Mouse (Mus musculus) Patski (cell line): ENCODE results near the gene Tmem176a. TPM values are rescaled to one million over a fixed set of nuclear protein-coding genes. Genes with fewer than 3 reads are reported as not detected.

Source experiments
- ATAC-seq: fragments of 100-300 bp; one replicate; pipeline ENCODE4 v1.8.0; 2021
- CTCF ChIA-PET: fragments of 350-600 bp; sonication (Branson Sonifier 250); formaldehyde crosslinking; loops from one replicate; lab custom pipeline; 2022; ENCODE audit warnings: inconsistent platforms; lab: Charles Lee
- POLR2A ChIA-PET: fragments of 350-600 bp; sonication (Branson Sonifier 250); formaldehyde crosslinking; loops from one replicate; lab custom pipeline; 2022; ENCODE audit warnings: antibody characterized with exemption, inconsistent platforms; lab: Charles Lee
- DNase-seq: peaks from one replicate; pipeline ENCODE4 v3.0.0-alpha.2; 2011; ENCODE audit warnings: low read depth, low spot score
- H3K27me3 ChIP-seq: fragments of 371-371 bp; one replicate; pipeline ENCODE4 v1.5.1; 2021
- CTCF ChIP-seq: fragments of 100-300 bp; IDR thresholded peaks from one replicate; pipeline ENCODE4 v1.5.1; 2021
- in situ Hi-C: fragments of 300-500 bp; cut with MboI; formaldehyde crosslinking; loops from 3 replicates; pipeline ENCODE4 v1.11.1; 2018; ENCODE audit warnings: low pct_unique_long_range_greater_than_20kb, mixed read lengths
- polyA plus RNA-seq: library from polyadenylated mRNA; unstranded; gene quantifications from one replicate; pipeline ENCODE4 v1.2.3, GENCODE M21; 2021

Gene Tmem176a
- polyA plus RNA-seq, 1 experiment from 2014 or later, result 1,783 TPM

GRCm38 (mm10) chr6:48838321-48839080 is 2.2 kb upstream of the Tmem176a start:
- in situ Hi-C loops, result no loop called here
- TF ChIP-seq CTCF, result no peak
- ATAC-seq, result no peak
- DNase-seq, result no peak
- H3K27me3 ChIP-seq, result no peaks in the 10 kb centered on the region
- ChIA-PET POLR2A (interaction anchor here (1.0 to 1.7 kb wide), 6 partner anchors 8 to 494 kb away, joined by 3 to 7 read pairs (median 5); no protein-coding TSS in a partner anchor), CTCF (interaction anchor here (7.3 kb wide), 1 partner anchor 22 kb away, joined by 73 read pairs; no protein-coding TSS in a partner anchor)

DNA sequence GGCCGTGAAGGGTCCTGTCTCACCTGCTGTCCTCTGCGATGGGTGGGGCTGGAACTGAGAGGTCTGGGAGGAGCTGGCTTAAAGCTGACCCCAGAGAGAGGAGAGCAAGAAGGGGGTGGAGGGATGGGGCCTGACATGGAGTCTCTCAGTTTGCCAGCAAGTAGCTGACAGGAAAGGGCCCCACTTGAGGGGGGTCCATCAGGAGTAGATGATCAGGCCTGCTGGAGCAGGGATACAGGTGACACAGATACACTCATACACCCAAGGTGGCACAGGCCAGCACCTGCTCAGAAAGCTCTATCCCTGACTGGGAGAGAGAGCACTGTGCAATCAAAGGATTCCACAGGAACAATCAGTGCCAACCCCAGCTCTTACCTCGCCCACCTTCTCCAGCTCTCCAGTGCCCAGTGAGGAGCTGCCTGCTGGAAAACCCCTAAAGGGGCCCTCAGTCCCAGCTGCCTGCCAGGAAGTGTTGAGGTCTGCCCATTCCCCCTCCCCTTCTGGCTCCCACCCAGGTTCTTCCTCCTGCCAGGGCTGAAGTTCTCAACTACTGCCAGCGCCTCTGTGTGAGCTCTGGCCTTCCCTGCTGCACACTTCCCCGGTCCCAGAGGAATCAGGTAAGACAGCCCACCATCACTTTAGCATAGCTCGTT is 380 bp downstream of the Tmem176a start, which contains the start of gene Tmem176b:
Gene Tmem176b (minus strand): TSS at position 524 of the 653 bp plus-strand sequence.
- CTCF ChIA-PET, result interaction anchor here (0.8 to 7.3 kb wide), 18 partner anchors 10 to 196 kb away, joined by 3 to 73 read pairs (median 5); partner anchors contain the start of gene Gimap8
- POLR2A ChIA-PET, result interaction anchor here (0.9 to 5.4 kb wide), 14 partner anchors 9 to 195 kb away, joined by 3 to 34 read pairs (median 4); no protein-coding TSS in a partner anchor
- in situ Hi-C loops, result no loop called here
- no peak for TF ChIP-seq CTCF
- DNase-seq (peak; percentile 97), ATAC-seq (peak; percentile 69)
- no peaks in the 10 kb centered on the region for H3K27me3 ChIP-seq

DNA sequence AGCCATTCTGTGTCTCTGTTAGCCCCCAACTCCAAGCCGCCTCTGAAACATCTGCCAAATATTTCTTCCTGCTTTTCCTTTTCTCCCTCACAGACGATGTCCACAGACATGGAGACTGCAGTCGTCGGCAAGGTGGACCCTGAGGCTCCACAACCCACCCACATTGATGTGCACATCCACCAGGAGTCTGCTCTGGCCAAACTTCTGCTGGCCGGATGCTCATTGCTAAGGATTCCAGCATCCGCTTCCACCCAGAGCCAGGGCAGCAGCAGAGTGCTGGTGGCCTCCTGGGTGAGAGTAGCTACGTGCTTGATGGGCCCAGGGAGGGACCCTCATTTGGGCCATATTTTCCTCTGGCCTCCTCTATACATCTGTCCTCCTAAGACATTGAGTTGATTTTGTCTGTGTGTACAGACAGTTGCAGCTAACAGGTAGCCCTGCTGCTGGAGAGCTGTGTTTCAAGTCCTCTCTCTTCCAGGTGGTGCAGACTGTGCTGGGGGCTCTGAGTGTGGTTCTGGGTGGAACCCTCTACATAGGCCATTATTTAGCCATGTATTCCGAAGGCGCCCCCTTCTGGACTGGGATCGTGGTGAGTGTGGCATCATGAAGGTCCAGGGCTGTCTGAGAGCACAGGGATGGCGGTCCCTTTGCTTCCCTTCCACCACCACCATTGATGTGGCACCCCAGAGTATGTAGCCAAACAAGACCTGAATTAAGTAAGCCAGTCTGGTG is 1.6 kb downstream of the Tmem176a start:
- ChIA-PET POLR2A (interaction anchor here (1.1 to 5.4 kb wide), 7 partner anchors 12 to 197 kb away, joined by 3 to 34 read pairs (median 6); no protein-coding TSS in a partner anchor), CTCF (interaction anchor here (0.8 to 7.3 kb wide), 12 partner anchors 9 to 197 kb away, joined by 3 to 73 read pairs (median 6); partner anchors contain the start of gene Gimap8)
- no peaks in the 10 kb centered on the region for H3K27me3 ChIP-seq
- in situ Hi-C loops, result no loop called here
- TF ChIP-seq CTCF, result no peak
- DNase-seq (no peak), ATAC-seq (no peak)

DNA sequence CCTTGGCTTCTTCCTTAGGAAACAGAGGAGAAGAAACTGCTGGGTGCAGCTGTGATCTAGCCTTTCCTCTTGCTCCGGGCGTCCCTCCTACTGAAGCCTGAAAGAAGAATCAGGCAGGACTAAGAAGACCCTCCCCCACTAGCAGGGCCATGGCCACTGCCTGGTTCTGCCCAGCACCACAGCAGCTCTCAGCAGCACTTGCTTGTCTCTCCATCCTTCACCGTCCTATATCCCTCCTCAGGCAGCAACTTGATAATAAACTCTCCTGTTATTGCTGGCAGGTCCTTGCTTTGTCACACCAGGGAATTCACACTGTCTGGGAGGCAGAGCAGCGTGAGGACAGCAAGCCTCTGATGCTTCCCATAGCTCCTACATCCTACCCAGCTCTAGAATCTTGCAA is 4.4 kb downstream of the Tmem176a start:
- TF ChIP-seq CTCF, result no peak
- ATAC-seq, result no peak
- POLR2A ChIA-PET, result interaction anchor here (1.0 to 1.5 kb wide), 4 partner anchors 9 to 28 kb away, joined by 3 to 4 read pairs (median 4); no protein-coding TSS in a partner anchor
- no peaks in the 10 kb centered on the region for H3K27me3 ChIP-seq
- DNase-seq, result no peak
- in situ Hi-C loops, result no loop called here
- CTCF ChIA-PET, result interaction anchor here (0.9 to 1.3 kb wide), 2 partner anchors 9 to 10 kb away, joined by 3 read pairs; no protein-coding TSS in a partner anchor

- DNase-seq (no peak), ATAC-seq (no peak)
- no peak for TF ChIP-seq CTCF
- CTCF ChIA-PET, result interaction anchor here (2.3 kb wide), 1 partner anchor 10 kb away, joined by 8 read pairs; no protein-coding TSS in a partner anchor
- no peaks in the 10 kb centered on the region for H3K27me3 ChIP-seq
- POLR2A ChIA-PET, result interaction anchor here (0.9 kb wide), 1 partner anchor 222 kb away, joined by 3 read pairs; no protein-coding TSS in a partner anchor
- in situ Hi-C loops, result no loop called here
Observed at GRCm38 (mm10) chr6:48851820-48852491, 11.2 kb downstream of the Tmem176a start.

GRCm38 (mm10) chr6:48854155-48854554 is 13.4 kb downstream of the Tmem176a start:
- in situ Hi-C loops, result no loop called here
- POLR2A ChIA-PET, result interaction anchor here (1.0 to 1.3 kb wide), 2 partner anchors 10 to 13 kb away, joined by 3 to 4 read pairs; partner anchors contain the start of genes Tmem176a and Tmem176b
- no peaks in the 10 kb centered on the region for H3K27me3 ChIP-seq
- ATAC-seq (no peak), DNase-seq (no peak)
- CTCF ChIA-PET, result interaction anchor here (1.1 to 12.0 kb wide), 7 partner anchors 9 to 212 kb away, joined by 3 to 124 read pairs (median 3); partner anchors contain the start of genes Gimap8, Tmem176a and Tmem176b
- peak; percentile 48 for TF ChIP-seq CTCF

DNA sequence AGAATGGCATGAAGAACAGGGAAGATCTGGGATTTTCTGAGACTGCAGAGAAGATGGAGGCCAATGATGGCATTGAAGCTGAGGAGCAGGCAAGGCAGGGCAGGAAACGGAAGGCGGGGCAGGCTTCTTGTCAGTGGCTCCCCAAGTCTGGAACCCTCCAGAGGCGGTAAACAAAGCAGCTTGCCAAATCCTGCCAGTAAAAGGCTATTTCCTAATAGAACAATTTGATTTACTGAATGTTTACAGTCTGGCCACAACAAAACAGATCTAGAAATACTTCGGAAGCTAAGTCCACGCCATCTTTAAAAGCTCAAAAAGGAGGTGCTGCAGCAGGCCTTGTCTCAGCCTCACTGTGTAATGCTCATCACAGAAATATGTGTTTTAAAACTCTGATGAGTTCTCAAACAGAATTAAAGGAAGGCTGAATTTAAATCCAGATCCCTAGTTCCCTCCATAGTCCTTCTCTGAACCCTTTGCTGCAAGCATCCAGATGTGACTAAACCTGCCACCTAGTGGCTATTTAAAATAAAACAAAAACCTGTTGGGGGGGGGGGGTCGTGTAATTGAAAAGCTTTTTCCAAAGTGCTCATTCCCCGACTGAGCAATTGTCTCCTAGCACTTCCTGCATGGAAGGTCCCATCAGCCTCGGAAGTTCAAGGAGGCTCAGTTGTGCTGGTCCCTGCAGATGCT is 17.0 kb downstream of the Tmem176a start:
- no peaks in the 10 kb centered on the region for H3K27me3 ChIP-seq
- ChIA-PET POLR2A (interaction anchor here (1.0 to 2.1 kb wide), 6 partner anchors 13 to 100 kb away, joined by 3 to 6 read pairs (median 4); partner anchors contain the start of gene Tmem176b), CTCF (interaction anchor here (0.8 to 12.0 kb wide), 11 partner anchors 9 to 316 kb away, joined by 3 to 124 read pairs (median 5); partner anchors contain the start of genes Gimap8, Tmem176a and Tmem176b)
- in situ Hi-C loops, result loop anchor here (5.0 kb wide), 2 partner anchors 40 to 210 kb away; partner anchors contain the start of gene Gimap8
- DNase-seq (no peak), ATAC-seq (no peak)
- TF ChIP-seq CTCF, result peak; percentile 51

DNA sequence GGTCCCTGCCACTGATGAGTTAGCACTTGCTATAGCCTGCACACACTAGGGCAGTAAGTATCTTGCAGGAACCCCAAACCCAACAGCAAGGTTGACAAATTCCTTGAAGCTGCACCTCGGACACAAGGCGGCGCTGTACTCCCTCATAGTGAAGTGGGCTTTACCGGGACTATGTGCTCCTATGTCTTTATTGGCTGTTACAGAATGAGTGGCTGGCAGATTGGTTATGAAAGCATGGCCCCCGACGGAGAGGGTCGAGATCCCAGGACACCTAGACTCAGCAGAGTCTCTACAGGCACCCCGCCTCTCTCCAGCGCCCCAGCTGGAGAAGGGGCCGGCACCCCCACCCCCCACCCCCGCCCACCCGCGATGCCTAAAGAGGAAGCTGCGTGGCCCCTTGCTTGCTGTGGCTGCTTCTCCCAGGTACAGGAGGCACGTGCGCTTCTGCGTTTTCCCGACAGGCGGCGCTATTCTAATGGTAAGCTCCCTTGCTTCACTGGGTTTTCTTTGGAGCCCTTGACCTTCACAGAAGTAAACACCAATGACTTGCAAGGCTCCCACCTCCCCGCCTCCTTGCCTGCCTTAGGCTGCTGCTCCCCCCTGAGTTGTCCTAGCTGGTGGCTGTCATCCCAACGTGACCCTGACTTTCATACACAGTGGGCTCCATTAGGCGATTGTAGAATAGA is 19.6 kb downstream of the Tmem176a start:
- ChIA-PET POLR2A (interaction anchor here (0.7 to 1.7 kb wide), 5 partner anchors 19 to 98 kb away, joined by 3 to 5 read pairs (median 3); partner anchors contain the start of gene Tmem176b), CTCF (interaction anchor here (0.7 to 12.0 kb wide), 14 partner anchors 9 to 214 kb away, joined by 3 to 124 read pairs (median 4); partner anchors contain the start of gene Tmem176b)
- in situ Hi-C loops, result loop anchor here (5.0 kb wide), 1 partner anchor 97 kb away; no protein-coding TSS in a partner anchor
- DNase-seq, result no peak
- peak; percentile 78 for TF ChIP-seq CTCF
- ATAC-seq, result peak; percentile 68
- H3K27me3 ChIP-seq, result no peaks in the 10 kb centered on the region
